Mouse (Mus musculus): ENCODE measurements around the gene Icam5.

Icam5 gene

GRCm38 (mm10) chr9:21028560-21029110 is 3.2 kb upstream of the Icam5 start:
- TF ChIP-seq GATA4 (IDR thresholded peaks at IDR 0.05; ENCODE audit: insufficient replicate concordance, low read length) = no peak

- peak; percentile 83; the same call in 1 of the 2 replicates for TF ChIP-seq GATA4 (IDR thresholded peaks at IDR 0.05; ENCODE audit: insufficient replicate concordance, low read length)
These were observed 2.4 kb upstream of the Icam5 start, which contains the start of gene Icam4 for GRCm38 (mm10) chr9:21029291-21030054. Gene Icam4 (plus strand): TSS chr9:21029373.

- TF ChIP-seq GATA4 (IDR thresholded peaks at IDR 0.05; ENCODE audit: insufficient replicate concordance, low read length) = no peak
These were observed 1.7 kb upstream of the Icam5 start for GRCm38 (mm10) chr9:21030055-21030600.

- peak; percentile 94 for TF ChIP-seq GATA4 (IDR thresholded peaks at IDR 0.05; ENCODE audit: insufficient replicate concordance, low read length)
These were observed 1.1 kb upstream of the Icam5 start for GRCm38 (mm10) chr9:21030781-21031250.

- TF ChIP-seq GATA4 (IDR thresholded peaks at IDR 0.05; ENCODE audit: insufficient replicate concordance, low read length) = no peak
These were observed 500 bp upstream of the Icam5 start for GRCm38 (mm10) chr9:21031251-21031895.

- no peak for TF ChIP-seq GATA4 (IDR thresholded peaks at IDR 0.05; ENCODE audit: insufficient replicate concordance, low read length)
These were observed 618 bp downstream of the Icam5 start for GRCm38 (mm10) chr9:21032491-21032890.

- no peak for TF ChIP-seq GATA4 (IDR thresholded peaks at IDR 0.05; ENCODE audit: insufficient replicate concordance, low read length)
These were observed 1.3 kb downstream of the Icam5 start for GRCm38 (mm10) chr9:21033136-21033535.

- no peak for TF ChIP-seq GATA4 (IDR thresholded peaks at IDR 0.05; ENCODE audit: insufficient replicate concordance, low read length)
These were observed 2.7 kb downstream of the Icam5 start for GRCm38 (mm10) chr9:21034481-21035085.

GRCm38 (mm10) chr9:21035586-21035985 is 3.7 kb downstream of the Icam5 start:
- no peak for TF ChIP-seq GATA4 (IDR thresholded peaks at IDR 0.05; ENCODE audit: insufficient replicate concordance, low read length)

- no peak for TF ChIP-seq GATA4 (IDR thresholded peaks at IDR 0.05; ENCODE audit: insufficient replicate concordance, low read length)
These were observed 4.3 kb downstream of the Icam5 start for GRCm38 (mm10) chr9:21036161-21036560.

- TF ChIP-seq GATA4 (IDR thresholded peaks at IDR 0.05; ENCODE audit: insufficient replicate concordance, low read length) = no peak
These were observed 4.8 kb downstream of the Icam5 start for GRCm38 (mm10) chr9:21036666-21037065.

GRCm38 (mm10) chr9:21037481-21037891 is 5.6 kb downstream of the Icam5 start:
- no peak for TF ChIP-seq GATA4 (IDR thresholded peaks at IDR 0.05; ENCODE audit: insufficient replicate concordance, low read length)

GRCm38 (mm10) chr9:21039779-21040178 is 7.9 kb downstream of the Icam5 start:
- no peak for TF ChIP-seq GATA4 (IDR thresholded peaks at IDR 0.05; ENCODE audit: insufficient replicate concordance, low read length)

- TF ChIP-seq GATA4 (IDR thresholded peaks at IDR 0.05; ENCODE audit: insufficient replicate concordance, low read length) = no peak
These were observed 9.4 kb downstream of the Icam5 start for GRCm38 (mm10) chr9:21041308-21041707.

GRCm38 (mm10) chr9:21043563-21043962 is 11.7 kb downstream of the Icam5 start:
- no peak for TF ChIP-seq GATA4 (IDR thresholded peaks at IDR 0.05; ENCODE audit: insufficient replicate concordance, low read length)

All from liver, adult (tissue).